Mouse (Mus musculus): ENCODE measurements around the gene Gm13695. TPM values are rescaled to one million over a fixed set of nuclear protein-coding genes. Genes with fewer than 3 reads are reported as not detected.
"Not testable (repeated sequence)": the region's sequence is repeated elsewhere in the genome, so short reads cannot be mapped to it uniquely, and the experiment has no call there.

The Gm13695 gene
- not detected in 2 replicates for polyA plus RNA-seq (2012; rRNA removed)

DNA sequence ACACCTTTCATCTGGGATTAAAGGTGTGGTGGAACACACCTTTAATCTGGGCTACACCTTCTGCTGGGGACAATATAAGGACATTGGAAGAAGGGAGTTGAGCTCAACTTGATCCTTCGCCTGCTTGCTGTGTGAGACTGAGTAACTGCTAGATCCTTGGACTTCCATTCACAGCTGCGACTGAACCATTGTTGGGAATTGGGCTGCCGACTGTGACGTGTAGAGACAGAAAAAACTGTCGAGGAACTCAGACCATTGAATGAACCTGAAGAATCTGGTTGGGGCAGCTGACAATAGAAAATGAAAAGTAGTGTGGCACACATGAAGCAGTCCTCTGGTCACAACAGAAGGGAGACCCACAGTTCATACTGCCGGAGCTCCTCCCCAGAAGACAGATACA is at the start of gene Gm13695:
Gene Gm13695 (plus strand): TSS at position 301 of the 400 bp plus-strand sequence.
- H3K4me1 ChIP-seq (ENCODE audit: control insufficient read depth, insufficient read depth, low read length); DNase-seq; H3K4me3 ChIP-seq (replicated peaks; ENCODE audit: extremely low read depth, low read depth, low read length): not testable (repeated sequence)
- no CpG with 5 or more reads among the region's 6 CpGs for WGBS

DNA sequence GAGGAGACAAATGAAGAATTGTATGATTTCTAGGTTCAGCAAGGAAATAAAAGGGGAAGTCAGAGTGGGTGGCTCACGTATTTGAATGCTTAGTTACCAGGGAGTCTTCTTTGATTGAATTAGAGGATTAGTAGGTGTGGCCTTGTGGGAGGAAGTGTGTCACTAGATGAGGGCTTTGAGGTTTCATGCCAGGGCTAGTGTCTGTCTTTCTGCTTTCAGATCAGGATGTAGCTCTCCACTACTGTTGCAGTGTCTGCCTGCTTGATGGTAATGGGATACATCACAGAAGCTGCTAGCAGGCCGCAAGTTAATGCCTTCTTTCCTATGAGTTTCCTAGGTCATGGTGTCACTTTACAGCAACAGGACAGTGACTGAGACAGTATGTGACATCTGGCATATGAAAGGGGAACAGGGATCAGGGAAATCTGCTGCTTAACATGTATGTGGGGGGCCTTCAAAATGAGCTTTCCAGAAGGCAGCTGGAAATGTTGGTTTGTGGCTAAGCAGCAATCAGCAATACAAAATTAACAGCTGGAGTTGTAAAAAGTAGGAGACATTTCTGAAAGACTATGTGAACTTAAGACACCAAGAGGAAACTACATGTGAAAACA is 37.5 kb upstream of the Gm13695 start:
- no peak overlapping the region for H3K4me3 ChIP-seq (replicated peaks; ENCODE audit: extremely low read depth, low read depth, low read length)
- no peaks in the 10 kb centered on the region for H3K4me1 ChIP-seq (ENCODE audit: control insufficient read depth, insufficient read depth, low read length)
- TF ChIP-seq POLR2A (IDR thresholded peaks at IDR 0.05; ENCODE audit: borderline replicate concordance, extremely low read depth, low read depth, low read length) (no peak), CTCF (IDR thresholded peaks at IDR 0.05; ENCODE audit: insufficient read depth, low read length) (no peak)
- no peak for DNase-seq
- WGBS: 40% methylated on average over 2 of the region's 2 CpGs

- TF ChIP-seq POLR2A (IDR thresholded peaks at IDR 0.05; ENCODE audit: borderline replicate concordance, extremely low read depth, low read depth, low read length): no peak
- TF ChIP-seq CTCF (IDR thresholded peaks at IDR 0.05; ENCODE audit: insufficient read depth, low read length): no peak
- H3K4me1 ChIP-seq (ENCODE audit: control insufficient read depth, insufficient read depth, low read length): no peaks in the 10 kb centered on the region
- WGBS: 2% methylated on average over 20 of the region's 20 CpGs
- no peak for DNase-seq
- H3K4me3 ChIP-seq (replicated peaks; ENCODE audit: extremely low read depth, low read depth, low read length): no peak within 1 kb of the TSS
Observed at GRCm38 (mm10) chr2:83940931-83941361, 26.2 kb upstream of the Gm13695 start, which contains the start of gene Zswim2. Gene Zswim2, minus strand, starts transcription at chr2:83941228.

DNA sequence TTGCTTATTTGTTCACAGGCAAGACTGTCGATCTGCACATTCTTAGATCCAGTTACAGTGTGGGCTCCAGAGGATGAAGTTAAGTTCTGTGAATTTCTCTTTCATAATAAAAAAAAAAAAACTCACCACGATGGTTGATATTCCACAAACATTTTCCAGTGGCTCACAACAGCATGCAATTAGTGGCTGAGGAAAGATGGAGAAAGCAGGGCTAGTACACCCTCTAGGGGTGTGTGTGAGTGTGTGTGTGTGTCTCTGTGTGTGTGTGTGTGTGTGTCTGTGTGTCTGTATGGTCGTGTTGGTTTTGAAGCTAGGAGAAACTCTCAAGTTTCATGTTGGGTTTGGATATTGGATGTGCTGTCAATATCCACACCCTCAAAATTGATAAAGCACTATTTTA is 25.7 kb upstream of the Gm13695 start:
- no peaks in the 10 kb centered on the region for H3K4me1 ChIP-seq (ENCODE audit: control insufficient read depth, insufficient read depth, low read length)
- no peak for DNase-seq
- no peak overlapping the region for H3K4me3 ChIP-seq (replicated peaks; ENCODE audit: extremely low read depth, low read depth, low read length)
- 35% methylated on average over 3 of the region's 3 CpGs for WGBS
- TF ChIP-seq POLR2A (IDR thresholded peaks at IDR 0.05; ENCODE audit: borderline replicate concordance, extremely low read depth, low read depth, low read length) (no peak), CTCF (IDR thresholded peaks at IDR 0.05; ENCODE audit: insufficient read depth, low read length) (no peak)

- Histone ChIP-seq H3K4me1 (ENCODE audit: control insufficient read depth, insufficient read depth, low read length) (no peaks in the 10 kb centered on the region), H3K4me3 (replicated peaks; ENCODE audit: extremely low read depth, low read depth, low read length) (no peak overlapping the region)
- no peak for TF ChIP-seq POLR2A (IDR thresholded peaks at IDR 0.05; ENCODE audit: borderline replicate concordance, extremely low read depth, low read depth, low read length)
- no peak for TF ChIP-seq CTCF (IDR thresholded peaks at IDR 0.05; ENCODE audit: insufficient read depth, low read length)
- 36% methylated on average over 4 of the region's 4 CpGs for WGBS
- DNase-seq: no peak
Observed at GRCm38 (mm10) chr2:83941792-83942191, 25.3 kb upstream of the Gm13695 start.

- H3K4me1 ChIP-seq (ENCODE audit: control insufficient read depth, insufficient read depth, low read length); H3K4me3 ChIP-seq (replicated peaks; ENCODE audit: extremely low read depth, low read depth, low read length); DNase-seq: not testable (repeated sequence)
- no CpG with 5 or more reads among the region's 6 CpGs for WGBS
Observed at GRCm38 (mm10) chr2:83955393-83955792, 11.7 kb upstream of the Gm13695 start, which contains the start of gene Gm13698. Gene Gm13698, plus strand, starts transcription at chr2:83955693.

- not testable (repeated sequence) for DNase-seq; H3K4me3 ChIP-seq (replicated peaks; ENCODE audit: extremely low read depth, low read depth, low read length); H3K4me1 ChIP-seq (ENCODE audit: control insufficient read depth, insufficient read depth, low read length)
- WGBS: no CpG with 5 or more reads among the region's 6 CpGs
Observed at GRCm38 (mm10) chr2:83961203-83961602, 5.9 kb upstream of the Gm13695 start, which contains the start of gene Gm13693. Gene Gm13693, plus strand, starts transcription at chr2:83961503.

GRCm38 (mm10) chr2:83972823-83973222 is 5.7 kb downstream of the Gm13695 start, which contains the start of gene Gm13696:
Gene Gm13696, plus strand, starts transcription at chr2:83973123.
- WGBS: no CpG with 5 or more reads among the region's 6 CpGs
- not testable (repeated sequence) for H3K4me1 ChIP-seq (ENCODE audit: control insufficient read depth, insufficient read depth, low read length); DNase-seq; H3K4me3 ChIP-seq (replicated peaks; ENCODE audit: extremely low read depth, low read depth, low read length)

DNA sequence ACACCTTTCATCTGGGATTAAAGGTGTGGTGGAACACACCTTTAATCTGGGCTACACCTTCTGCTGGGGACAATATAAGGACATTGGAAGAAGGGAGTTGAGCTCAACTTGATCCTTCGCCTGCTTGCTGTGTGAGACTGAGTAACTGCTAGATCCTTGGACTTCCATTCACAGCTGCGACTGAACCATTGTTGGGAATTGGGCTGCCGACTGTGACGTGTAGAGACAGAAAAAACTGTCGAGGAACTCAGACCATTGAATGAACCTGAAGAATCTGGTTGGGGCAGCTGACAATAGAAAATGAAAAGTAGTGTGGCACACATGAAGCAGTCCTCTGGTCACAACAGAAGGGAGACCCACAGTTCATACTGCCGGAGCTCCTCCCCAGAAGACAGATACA is 11.5 kb downstream of the Gm13695 start, which contains the start of gene Gm13694:
Gene Gm13694 (plus strand): TSS at position 301 of the 400 bp plus-strand sequence.
- not testable (repeated sequence) for H3K4me1 ChIP-seq (ENCODE audit: control insufficient read depth, insufficient read depth, low read length); DNase-seq; H3K4me3 ChIP-seq (replicated peaks; ENCODE audit: extremely low read depth, low read depth, low read length)
- WGBS: no CpG with 5 or more reads among the region's 6 CpGs

DNA sequence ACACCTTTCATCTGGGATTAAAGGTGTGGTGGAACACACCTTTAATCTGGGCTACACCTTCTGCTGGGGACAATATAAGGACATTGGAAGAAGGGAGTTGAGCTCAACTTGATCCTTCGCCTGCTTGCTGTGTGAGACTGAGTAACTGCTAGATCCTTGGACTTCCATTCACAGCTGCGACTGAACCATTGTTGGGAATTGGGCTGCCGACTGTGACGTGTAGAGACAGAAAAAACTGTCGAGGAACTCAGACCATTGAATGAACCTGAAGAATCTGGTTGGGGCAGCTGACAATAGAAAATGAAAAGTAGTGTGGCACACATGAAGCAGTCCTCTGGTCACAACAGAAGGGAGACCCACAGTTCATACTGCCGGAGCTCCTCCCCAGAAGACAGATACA is 17.3 kb downstream of the Gm13695 start, which contains the start of gene Gm13697:
Gene Gm13697 (plus strand): TSS at position 301 of the 400 bp plus-strand sequence.
- not testable (repeated sequence) for H3K4me1 ChIP-seq (ENCODE audit: control insufficient read depth, insufficient read depth, low read length); DNase-seq; H3K4me3 ChIP-seq (replicated peaks; ENCODE audit: extremely low read depth, low read depth, low read length)
- no CpG with 5 or more reads among the region's 6 CpGs for WGBS

- no CpG with 5 or more reads among the region's 6 CpGs for WGBS
- not testable (repeated sequence) for H3K4me1 ChIP-seq (ENCODE audit: control insufficient read depth, insufficient read depth, low read length); H3K4me3 ChIP-seq (replicated peaks; ENCODE audit: extremely low read depth, low read depth, low read length); DNase-seq
Observed at GRCm38 (mm10) chr2:83990253-83990652, 23.1 kb downstream of the Gm13695 start, which contains the start of gene Gm13691. Gene Gm13691, plus strand, starts transcription at chr2:83990553.

- H3K4me3 ChIP-seq (replicated peaks; ENCODE audit: extremely low read depth, low read depth, low read length): peak overlapping the region; percentile 29
- not testable (repeated sequence) for DNase-seq; H3K4me1 ChIP-seq (ENCODE audit: control insufficient read depth, insufficient read depth, low read length)
- WGBS: 18% methylated on average over 8 of the region's 9 CpGs
Observed at GRCm38 (mm10) chr2:83993639-83994255, 26.6 kb downstream of the Gm13695 start.

DNA sequence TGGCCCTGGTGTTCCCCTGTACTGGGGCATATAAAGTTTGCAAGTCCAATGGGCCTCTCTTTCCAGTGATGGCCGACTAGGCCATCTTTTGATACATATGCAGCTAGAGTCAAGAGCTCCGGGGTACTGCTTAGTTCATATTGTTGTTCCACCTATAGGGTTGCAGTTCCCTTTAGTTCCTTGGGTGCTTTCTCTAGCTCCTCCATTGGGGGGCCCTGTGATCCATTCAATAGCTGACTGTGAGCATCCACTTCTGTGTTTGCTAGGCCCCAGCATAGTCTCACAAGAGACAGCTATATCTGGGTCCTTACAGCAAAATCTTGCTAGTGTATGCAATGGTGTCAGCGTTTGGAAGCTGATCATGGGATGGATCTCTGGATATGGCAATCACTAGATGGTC is 27.4 kb downstream of the Gm13695 start:
- 83% methylated on average over 1 of the region's 3 CpGs for WGBS
- H3K4me1 ChIP-seq (ENCODE audit: control insufficient read depth, insufficient read depth, low read length); H3K4me3 ChIP-seq (replicated peaks; ENCODE audit: extremely low read depth, low read depth, low read length); DNase-seq: not testable (repeated sequence)
